Mouse (Mus musculus) heart, embryonic 14.5 days (tissue): ENCODE measurements around the gene Cfap54. TPM values are rescaled to one million over a fixed set of nuclear protein-coding genes. Genes with fewer than 3 reads are reported as not detected.

ENCODE experiments used
- ATAC-seq: fragments of 200-750 bp; cut with Nextera tagmentation; 2 replicates; pipeline ENCODE4 v1.8.0; 2017; ENCODE audit warnings: low read depth, moderate TSS enrichment; ENCODE audit not compliant: insufficient number of reproducible peaks, insufficient read depth, low FRiP score
- H3K27ac ChIP-seq, 2 experiments: fragments of 200-500 bp in 1 of 2; fragments of 300-500 bp in 1 of 2; sonication (generic) in 1 of 2; replicated peaks in 1 of 2; 2 replicates each; pipeline ENCODE4 v1.5.1; 2012 to 2014; ENCODE audit warnings: low read depth in 2 of 2, low read length in 2 of 2, control low read depth in 1 of 2, mild to moderate bottlenecking in 1 of 2, mixed read lengths in 1 of 2; ENCODE audit not compliant: control insufficient read depth in 1 of 2, insufficient read depth in 1 of 2
- H3K27me3 ChIP-seq: fragments of 300-500 bp; sonication (generic); 2 replicates; pipeline ENCODE4 v1.6.1; 2014; ENCODE audit warnings: mild to moderate bottlenecking, low read length, control low read depth; ENCODE audit not compliant: control insufficient read depth, insufficient read depth
- H3K36me3 ChIP-seq: fragments of 300-500 bp; sonication (generic); 2 replicates; pipeline ENCODE4 v1.6.1; 2014; ENCODE audit warnings: mild to moderate bottlenecking, control low read depth, low read length, mixed read lengths; ENCODE audit not compliant: control insufficient read depth, insufficient read depth
- H3K4me1 ChIP-seq, 2 experiments: fragments of 200-500 bp in 1 of 2; fragments of 300-500 bp in 1 of 2; sonication (generic) in 1 of 2; 2 replicates each; pipeline ENCODE4 v1.6.1; 2012 to 2014; ENCODE audit warnings: low read length in 2 of 2, control low read depth in 1 of 2, mixed read lengths in 1 of 2; ENCODE audit not compliant: control insufficient read depth in 2 of 2, insufficient read depth in 2 of 2
- H3K4me2 ChIP-seq: fragments of 300-500 bp; sonication (generic); 2 replicates; pipeline ENCODE4 v1.6.1; 2014; ENCODE audit warnings: mild to moderate bottlenecking, low read length
- H3K4me3 ChIP-seq, 2 experiments: fragments of 200-500 bp in 1 of 2; fragments of 300-500 bp in 1 of 2; sonication (generic) in 1 of 2; 2 replicates each; pipeline ENCODE4 v1.5.1; 2012 to 2014; ENCODE audit warnings: low read length in 2 of 2, mild to moderate bottlenecking in 2 of 2, control low read depth in 1 of 2, low read depth in 1 of 2, moderate library complexity in 1 of 2; ENCODE audit not compliant: control insufficient read depth in 1 of 2, insufficient read depth in 1 of 2
- H3K9ac ChIP-seq: fragments of 300-500 bp; sonication (generic); 2 replicates; pipeline ENCODE4 v1.6.1; 2014; ENCODE audit warnings: mild to moderate bottlenecking, low read length
- H3K9me3 ChIP-seq: fragments of 300-500 bp; sonication (generic); 2 replicates; pipeline ENCODE4 v1.6.1; 2016; ENCODE audit warnings: low read length, control low read depth; ENCODE audit not compliant: control insufficient read depth
- WGBS: fragments of 180-500 bp; shearing (Covaris S2); extraction: QIAGEN DNeasy Blood & Tissue Kit; methylation state at CpG from one replicate; pipeline ENCODE4 v1.1.7; 2014; 5-methylcytosine and 5-hydroxymethylcytosine counted together
- polyA plus RNA-seq: library from polyadenylated mRNA; unstranded; fragments of >200 nt; fragmentation: Nextera tagmentation; extraction: Ambion mirVana; gene quantifications from 2 replicates; pipeline ENCODE4 v1.2.1, GENCODE M21; 2014

Cfap54 gene
- polyA plus RNA-seq, 1 experiment from 2014 or later = 0.11 TPM

GRCm38 (mm10) chr10:93035489-93035888, 45.9 kb downstream of the Cfap54 start:
- Histone ChIP-seq H3K9me3 (0 out of 2 replicates have a peak, but pooled peaks cover 5% of the 10 kb centered on the region), H3K27me3 (no peaks in the 10 kb centered on the region), H3K4me3 (no peak overlapping the region), H3K4me2 (no peak overlapping the region), H3K4me1 (no peaks in the 10 kb centered on the region), H3K27ac (no peak overlapping the region), H3K9ac (no peak overlapping the region), H3K36me3 (no peaks in the 10 kb centered on the region)
- ATAC-seq = no peak
- 70% methylated on average over 10 of the region's 10 CpGs for WGBS

- H3K36me3 ChIP-seq = no peaks in the 10 kb centered on the region
- H3K27ac ChIP-seq = no peak overlapping the region
- no peak overlapping the region for H3K4me2 ChIP-seq
- no peak overlapping the region for H3K4me3 ChIP-seq
- no peaks in the 10 kb centered on the region for H3K27me3 ChIP-seq
- no peak for ATAC-seq
- no peaks in the 10 kb centered on the region for H3K9me3 ChIP-seq
- WGBS = 74% methylated on average over 8 of the region's 8 CpGs
- H3K9ac ChIP-seq = no peak overlapping the region
- H3K4me1 ChIP-seq = no peaks in the 10 kb centered on the region
These were observed 58.1 kb downstream of the Cfap54 start for GRCm38 (mm10) chr10:93023295-93023694.

- H3K27ac ChIP-seq = no peak overlapping the region
- H3K27me3 ChIP-seq = no peaks in the 10 kb centered on the region
- H3K36me3 ChIP-seq = no peaks in the 10 kb centered on the region
- ATAC-seq = no peak
- H3K4me3 ChIP-seq = no peak overlapping the region
- 53% methylated on average over 8 of the region's 8 CpGs for WGBS
- no peak overlapping the region for H3K9ac ChIP-seq
- no peaks in the 10 kb centered on the region for H3K9me3 ChIP-seq
- no peak overlapping the region for H3K4me2 ChIP-seq
- H3K4me1 ChIP-seq = no peaks in the 10 kb centered on the region
These were observed 67.2 kb downstream of the Cfap54 start for GRCm38 (mm10) chr10:93014059-93014795.

- ATAC-seq = no peak
These were observed 70.3 kb downstream of the Cfap54 start for GRCm38 (mm10) chr10:93011085-93011484.

GRCm38 (mm10) chr10:93006970-93007369, 74.4 kb downstream of the Cfap54 start:
- Histone ChIP-seq H3K4me2 (no peak overlapping the region), H3K4me1 (no peaks in the 10 kb centered on the region), H3K27me3 (no peaks in the 10 kb centered on the region), H3K4me3 (no peak overlapping the region), H3K9ac (no peak overlapping the region), H3K9me3 (no peaks in the 10 kb centered on the region), H3K36me3 (no peaks in the 10 kb centered on the region), H3K27ac (no peak overlapping the region)
- WGBS = 44% methylated on average over 3 of the region's 3 CpGs
- ATAC-seq = no peak

More at GRCm38 (mm10) chr10:93011085-93011484, 70.3 kb downstream of the Cfap54 start:
- no peaks in the 10 kb centered on the region for H3K9me3 ChIP-seq
- H3K9ac ChIP-seq = no peak overlapping the region
- 76% methylated on average over 14 of the region's 14 CpGs for WGBS
- H3K27ac ChIP-seq = no peak overlapping the region
- H3K36me3 ChIP-seq = no peaks in the 10 kb centered on the region
- H3K4me1 ChIP-seq = no peaks in the 10 kb centered on the region
- H3K27me3 ChIP-seq = no peaks in the 10 kb centered on the region
- no peak overlapping the region for H3K4me2 ChIP-seq
- H3K4me3 ChIP-seq = no peak overlapping the region

GRCm38 (mm10) chr10:93006405-93006804, 75.0 kb downstream of the Cfap54 start:
- Histone ChIP-seq H3K27ac (no peak overlapping the region), H3K4me1 (no peaks in the 10 kb centered on the region), H3K9ac (no peak overlapping the region), H3K9me3 (no peaks in the 10 kb centered on the region), H3K4me2 (no peak overlapping the region), H3K36me3 (no peaks in the 10 kb centered on the region), H3K4me3 (no peak overlapping the region), H3K27me3 (no peaks in the 10 kb centered on the region)
- WGBS = 77% methylated on average over 9 of the region's 9 CpGs
- no peak for ATAC-seq

GRCm38 (mm10) chr10:92998536-92998935, 82.9 kb downstream of the Cfap54 start:
- Histone ChIP-seq H3K4me3 (no peak overlapping the region), H3K27me3 (no peaks in the 10 kb centered on the region), H3K36me3 (no peaks in the 10 kb centered on the region), H3K4me1 (no peaks in the 10 kb centered on the region), H3K9ac (no peak overlapping the region), H3K4me2 (no peak overlapping the region), H3K9me3 (0 out of 2 replicates have a peak, but pooled peaks cover 2% of the 10 kb centered on the region), H3K27ac (no peak overlapping the region)
- no peak for ATAC-seq
- 80% methylated on average over 9 of the region's 9 CpGs for WGBS

- Histone ChIP-seq H3K9ac (no peak overlapping the region), H3K4me2 (no peak overlapping the region), H3K36me3 (no peaks in the 10 kb centered on the region), H3K27ac (no peak overlapping the region), H3K4me1 (no peaks in the 10 kb centered on the region; a peak in 1 of 4 replicates), H3K4me3 (no peak overlapping the region), H3K9me3 (0 out of 2 replicates have a peak, but pooled peaks cover 2% of the 10 kb centered on the region), H3K27me3 (no peaks in the 10 kb centered on the region)
- 81% methylated on average over 7 of the region's 7 CpGs for WGBS
- no peak for ATAC-seq
These were observed 86.2 kb downstream of the Cfap54 start for GRCm38 (mm10) chr10:92995186-92995585.
